Mouse (Mus musculus) brain, embryonic 18.5 days (tissue): ENCODE data around the gene Capn8.

Source experiments
- DNase-seq: peaks from one replicate; pipeline ENCODE4 v3.0.0-alpha.2; 2012; ENCODE audit warnings: low read depth, low spot score

Gene Capn8

GRCm38 (mm10) chr1:182550761-182551160 is 14.0 kb upstream of the Capn8 start:
- no peak for DNase-seq

- no peak for DNase-seq
Observed at GRCm38 (mm10) chr1:182553649-182554375, 11.0 kb upstream of the Capn8 start.

DNA sequence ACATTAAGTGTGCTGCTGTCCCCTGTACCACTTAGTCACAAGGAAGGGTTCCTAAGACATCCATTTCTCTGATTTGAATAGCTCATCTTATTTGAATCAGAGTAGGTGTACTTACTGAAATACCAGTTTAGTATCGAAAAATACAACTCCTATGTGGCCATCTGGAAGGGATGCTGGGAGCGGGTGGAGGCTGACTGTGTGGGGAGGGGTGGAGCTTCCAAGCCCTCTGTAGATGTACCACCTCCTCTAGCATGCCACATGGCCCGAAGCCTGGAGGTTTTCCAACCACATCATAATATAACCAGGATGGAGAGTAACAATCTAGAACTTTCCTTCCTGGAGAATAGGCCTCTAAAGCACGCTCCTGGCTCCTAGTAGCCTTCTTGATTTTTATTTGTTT is 6.5 kb upstream of the Capn8 start:
- DNase-seq = no peak

DNA sequence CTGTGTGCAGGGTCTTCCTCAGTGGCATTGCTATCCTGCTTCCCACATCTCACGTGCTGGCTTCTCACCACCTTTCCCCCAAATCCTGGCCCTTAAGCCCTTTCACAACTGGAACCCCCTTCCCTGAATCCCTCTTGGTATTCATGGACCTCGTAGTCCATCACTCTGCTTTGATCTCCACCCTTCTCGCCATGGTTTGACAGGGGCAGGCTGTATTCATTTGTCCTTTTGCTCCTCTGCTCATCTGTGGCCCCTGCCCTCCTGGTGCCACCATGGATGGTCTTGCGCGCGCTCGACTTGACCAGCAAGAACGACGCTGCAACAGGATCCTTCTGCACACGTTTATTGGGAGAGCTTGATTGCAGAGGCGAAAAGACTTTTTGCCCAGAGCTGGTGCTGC is 5.3 kb upstream of the Capn8 start:
- no peak for DNase-seq

GRCm38 (mm10) chr1:182560390-182561098 is 4.3 kb upstream of the Capn8 start:
- DNase-seq = peak; percentile 34

DNA sequence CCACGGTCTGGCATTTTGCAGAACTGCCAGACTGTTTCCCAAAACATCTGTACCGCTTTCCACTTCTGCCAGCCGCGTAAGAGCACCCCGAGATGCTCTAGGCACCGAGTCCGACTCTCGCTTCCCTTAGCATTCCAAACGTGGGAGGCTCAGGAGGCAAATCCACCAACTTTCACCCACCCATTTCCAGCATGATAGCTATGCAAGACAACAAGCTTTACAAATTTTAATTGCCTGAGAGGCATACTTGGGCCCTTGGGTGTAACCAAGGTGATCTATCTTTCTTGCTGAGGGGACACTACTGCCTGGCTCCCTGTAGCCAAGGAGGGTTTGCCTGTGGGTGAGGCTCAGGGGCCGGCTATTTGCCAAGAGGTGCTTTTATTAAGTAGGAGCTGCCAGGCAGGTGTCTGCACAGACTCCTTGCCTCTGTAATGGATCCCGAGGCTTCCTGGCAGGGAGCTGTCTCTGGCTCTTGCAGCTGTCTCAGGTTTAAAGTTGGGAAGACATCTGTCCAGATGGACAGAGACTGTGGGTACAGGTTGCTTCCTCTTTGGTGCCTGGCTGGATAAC is 2.8 kb upstream of the Capn8 start:
- DNase-seq = no peak

DNA sequence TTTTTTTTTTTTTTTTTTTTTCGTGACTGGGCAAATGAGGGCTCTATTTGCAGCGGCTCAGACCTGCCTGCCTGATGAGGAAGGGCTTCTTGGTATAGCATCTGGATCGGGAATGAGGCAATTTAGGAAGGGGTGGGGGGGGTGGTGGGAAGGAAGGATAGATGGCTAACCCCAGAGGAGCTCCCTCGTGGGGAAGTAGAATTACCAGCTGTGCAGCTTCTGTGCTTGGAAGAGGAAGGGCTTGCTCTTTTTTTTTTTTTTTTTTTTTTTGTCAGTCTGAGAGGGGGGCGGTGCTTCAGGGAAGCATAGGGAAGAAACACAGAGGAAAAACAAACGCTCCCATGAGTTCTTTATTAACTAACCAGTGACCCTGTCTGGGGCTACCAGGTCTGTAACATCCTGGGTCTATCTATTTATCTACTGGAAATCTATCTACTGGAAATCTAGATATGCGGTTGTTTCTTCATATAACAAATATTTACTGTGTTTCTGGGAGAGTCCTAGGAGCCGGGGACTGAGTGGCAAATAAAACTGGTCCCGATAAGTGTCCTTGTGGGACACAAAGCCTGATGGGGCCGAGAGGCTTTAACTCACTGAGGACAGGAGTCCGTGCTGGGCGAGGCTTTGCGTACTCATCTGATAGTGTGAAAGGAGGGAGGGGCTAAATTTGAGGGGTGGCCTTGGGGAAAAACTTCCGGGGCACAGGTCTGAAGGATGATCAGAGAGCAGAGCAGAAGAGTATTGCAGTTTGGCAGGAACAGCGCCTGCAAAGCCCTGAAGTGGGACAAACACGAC is 2.0 kb upstream of the Capn8 start:
- no peak for DNase-seq

- DNase-seq = no peak
Observed at GRCm38 (mm10) chr1:182565351-182565835, 586 bp downstream of the Capn8 start.

GRCm38 (mm10) chr1:182571148-182571547 is 6.3 kb downstream of the Capn8 start:
- DNase-seq = no peak

DNA sequence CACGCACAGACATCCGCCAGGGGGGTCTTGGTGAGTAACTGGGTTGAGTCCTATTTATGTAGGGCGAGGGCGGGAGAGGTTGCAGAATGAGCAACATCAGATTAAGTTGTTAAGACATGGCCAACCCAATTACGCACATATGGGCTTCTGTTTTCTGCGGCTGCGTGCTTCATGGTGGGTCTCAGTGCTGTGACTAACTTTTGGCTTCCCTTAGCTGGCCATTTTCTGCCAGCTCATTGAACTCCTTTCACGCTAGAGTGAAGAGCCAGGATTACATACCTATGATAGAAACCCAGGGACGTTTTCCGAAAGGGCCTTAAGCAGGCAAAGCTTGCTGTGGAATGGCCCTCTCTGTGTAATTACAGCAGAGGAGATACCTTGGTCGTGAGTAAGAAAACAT is 7.2 kb downstream of the Capn8 start:
- DNase-seq = no peak

DNA sequence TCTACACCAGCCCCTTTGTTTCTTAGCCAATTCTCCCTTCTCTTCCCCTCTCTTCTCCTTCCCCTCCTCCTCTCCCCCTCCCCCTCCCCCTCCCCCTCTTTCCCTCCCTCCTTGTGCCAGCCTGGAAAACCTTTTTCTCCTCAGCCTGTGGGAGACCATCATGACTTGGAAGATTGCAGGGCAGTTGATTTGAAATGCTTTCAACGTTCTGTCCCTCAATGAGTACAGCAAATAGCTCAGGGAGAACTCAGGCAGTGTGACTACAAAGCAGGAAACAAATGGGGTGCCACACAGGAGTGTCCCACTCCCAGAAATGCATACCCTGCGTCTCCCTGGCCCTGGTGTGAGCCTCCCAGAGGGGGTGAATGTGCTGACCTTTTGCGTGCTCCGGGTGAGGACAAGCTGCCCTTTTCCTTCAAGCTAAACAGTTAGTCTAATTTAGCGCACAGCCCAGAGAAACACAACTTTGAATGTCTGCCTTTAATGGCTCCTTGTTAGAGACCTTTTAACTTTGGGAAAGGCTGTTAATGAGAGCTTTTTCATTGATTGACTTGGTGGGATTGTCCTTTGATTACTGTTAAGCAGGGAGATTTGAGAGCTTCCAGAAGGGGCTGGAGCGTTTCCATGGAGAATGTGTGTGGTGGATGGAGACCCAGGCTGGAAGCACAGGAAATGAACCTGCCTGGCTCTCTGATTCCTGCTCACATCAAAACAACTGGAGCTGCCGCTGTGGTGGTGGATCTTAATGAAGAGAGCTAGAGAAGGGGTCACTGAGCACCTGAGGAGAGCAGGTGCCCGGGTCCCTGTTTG is 9.3 kb downstream of the Capn8 start:
- peak; percentile 18 for DNase-seq

- no peak for DNase-seq
Observed at GRCm38 (mm10) chr1:182574666-182575049, 9.9 kb downstream of the Capn8 start.

GRCm38 (mm10) chr1:182584169-182584568 is 19.4 kb downstream of the Capn8 start:
- DNase-seq = no peak

GRCm38 (mm10) chr1:182585162-182585840 is 20.5 kb downstream of the Capn8 start:
- DNase-seq = no peak

DNA sequence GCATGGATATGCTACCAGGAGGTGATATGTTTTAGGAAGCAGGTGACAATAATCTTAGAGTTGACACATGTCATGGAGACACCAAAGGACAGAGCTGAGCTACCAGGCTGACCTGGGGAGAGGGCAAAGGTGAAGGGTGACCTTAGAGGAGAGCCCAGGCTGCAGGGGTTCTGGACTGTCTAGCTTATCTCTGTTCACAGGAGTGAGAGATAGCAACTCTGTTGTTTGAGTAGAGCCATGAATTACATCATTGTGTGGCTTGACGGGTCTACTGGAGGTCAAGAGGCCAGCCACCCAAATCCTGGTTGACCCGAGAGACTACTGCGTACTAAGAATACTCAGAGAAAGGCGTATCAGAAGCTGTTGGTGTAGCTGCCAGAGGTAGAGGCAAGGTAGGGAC is 22.9 kb downstream of the Capn8 start:
- DNase-seq = no peak

DNA sequence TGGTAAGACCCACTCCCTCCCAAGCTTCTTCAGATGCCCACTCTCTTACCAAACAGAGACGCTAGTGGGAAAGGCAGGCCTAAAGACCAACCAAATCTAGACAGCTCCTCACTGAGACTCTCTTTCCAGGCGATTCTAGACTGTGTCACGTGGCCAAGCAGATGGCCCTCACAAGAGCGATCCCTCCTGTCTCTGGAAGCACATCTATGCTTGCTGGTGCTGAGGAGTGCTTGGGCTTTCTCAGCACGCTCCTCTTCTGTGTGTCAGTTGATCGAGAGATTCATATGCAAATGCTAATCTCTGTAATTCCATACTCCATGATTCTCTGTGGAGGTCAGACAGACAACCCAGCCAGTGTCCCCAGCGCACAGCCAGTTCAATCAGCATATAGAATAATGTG is 26.7 kb downstream of the Capn8 start:
- DNase-seq = no peak

DNA sequence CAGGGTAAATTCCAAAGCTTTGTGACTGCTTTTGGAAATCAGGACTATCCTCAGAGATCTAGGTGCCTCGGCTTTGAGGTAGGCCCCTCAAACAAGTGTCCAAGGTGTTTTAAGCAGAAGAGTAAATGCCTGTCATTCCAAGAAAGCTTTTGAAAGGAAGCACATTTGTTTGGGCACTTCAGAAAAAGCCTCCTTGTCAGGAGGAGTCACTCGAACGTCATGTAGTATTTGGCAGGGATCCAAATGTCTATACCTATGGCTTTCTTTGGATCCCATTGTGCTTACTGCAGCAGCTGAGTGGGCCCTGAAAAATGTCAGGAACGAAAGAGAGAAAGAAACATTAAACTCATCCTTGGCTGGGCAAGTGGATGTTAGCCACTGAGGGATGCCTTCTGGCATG is 27.6 kb downstream of the Capn8 start:
- no peak for DNase-seq

DNA sequence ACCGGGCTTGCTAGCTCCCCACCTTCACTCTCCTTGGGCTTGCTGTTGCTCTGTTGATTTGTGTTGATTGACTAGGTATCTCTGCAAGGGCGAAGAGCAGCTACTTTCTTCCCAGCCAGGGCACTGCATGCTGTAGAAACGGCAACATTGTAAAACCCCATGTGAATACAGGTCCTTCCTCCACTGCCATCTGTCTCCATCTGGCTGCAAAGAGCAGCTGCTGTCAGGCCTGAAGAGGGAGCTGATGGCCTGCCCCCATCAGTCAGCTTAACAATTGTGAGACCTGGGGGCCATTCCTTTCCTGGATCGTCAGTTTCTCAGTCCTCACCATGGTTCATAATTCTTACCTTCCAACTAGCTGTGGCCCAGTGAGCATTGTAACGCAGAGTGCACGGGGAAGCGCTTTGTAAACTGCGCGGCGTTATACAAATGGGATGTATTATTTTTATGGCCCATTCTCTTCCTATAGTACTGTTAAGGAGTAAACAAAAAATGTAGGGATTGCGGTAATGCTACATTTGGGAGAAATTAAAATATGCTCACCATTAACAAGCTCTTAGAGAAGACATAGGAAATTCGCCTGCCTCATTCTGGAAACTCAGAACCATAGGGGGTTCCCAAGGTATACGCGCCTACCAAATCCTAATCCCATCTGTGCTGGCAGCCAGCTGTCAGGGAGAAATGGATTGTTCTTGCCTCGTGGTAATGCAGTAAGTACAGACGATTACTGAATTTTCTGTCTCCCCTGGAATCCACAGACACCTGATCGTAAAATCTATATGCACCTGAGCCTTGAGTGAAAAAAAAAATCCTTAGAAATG is 40.7 kb downstream of the Capn8 start:
- no peak for DNase-seq

GRCm38 (mm10) chr1:182609701-182610335 is 45.0 kb downstream of the Capn8 start:
- DNase-seq = no peak
